Mouse (Mus musculus): ENCODE measurements around the gene Ap1b1.

DNA sequence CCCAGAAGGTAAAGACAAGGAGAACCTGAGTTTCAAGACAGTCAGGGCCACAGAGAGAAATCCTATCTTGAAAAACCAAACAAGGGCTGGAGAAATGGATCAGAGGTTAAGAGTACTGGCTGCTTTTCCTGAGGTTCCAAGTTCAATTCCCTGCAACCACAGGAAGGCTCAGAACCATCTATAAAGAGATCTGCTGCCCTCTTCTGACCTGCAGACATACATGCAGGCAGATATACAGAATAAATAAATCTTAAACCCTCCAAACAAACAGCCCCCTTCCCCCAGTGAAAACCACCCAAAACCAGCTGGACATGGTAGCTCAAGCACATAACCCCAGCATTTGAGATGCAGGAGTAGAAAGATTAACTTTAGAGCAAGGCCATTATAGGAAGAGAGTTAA lies 89.1 kb downstream of the Ap1b1 start:
- TF ChIP-seq POLR2A (IDR thresholded peaks at IDR 0.05; ENCODE audit: extremely low read depth, insufficient read depth, low read length) (no peak), CTCF (IDR thresholded peaks at IDR 0.05; ENCODE audit: extremely low read depth, insufficient read depth, low read length) (no peak)
